Mouse (Mus musculus): ENCODE measurements at regions not wholly inside any gene's neighbourhood (a gene's known extent, or its start where the extent isn't known, plus 50 kb on each side); places are given as distances from the start of the nearest gene placed in this dataset.
A peak's percentile ranks its signal among the peaks of the same experiment; 100 is the strongest.

GRCm38 (mm10) chr12:107307094-107307740 lies 181.2 kb upstream of the 3110018I06Rik start:
- DNase-seq (ENCODE audit: extremely low spot score in 1 of 2, low spot score in 2 of 2): no peak

GRCm38 (mm10) chr12:107315446-107315845 lies 173.0 kb upstream of the 3110018I06Rik start:
- DNase-seq (ENCODE audit: extremely low spot score in 1 of 2, low spot score in 2 of 2): no peak
- intact Hi-C loops (cut with DNase I): no loop called here

More at GRCm38 (mm10) chr12:107307094-107307740, 181.2 kb upstream of the 3110018I06Rik start:
- intact Hi-C loops (cut with DNase I): no loop called here

GRCm38 (mm10) chr12:107322861-107323260 lies 165.6 kb upstream of the 3110018I06Rik start:
- DNase-seq (ENCODE audit: extremely low spot score in 1 of 2, low spot score in 2 of 2): no peak
- intact Hi-C loops (cut with DNase I): no loop called here

GRCm38 (mm10) chr12:107326101-107326500 lies 162.3 kb upstream of the 3110018I06Rik start:
- intact Hi-C loops (cut with DNase I): no loop called here
- no peak for DNase-seq (ENCODE audit: extremely low spot score in 1 of 2, low spot score in 2 of 2)

- intact Hi-C loops (cut with DNase I): no loop called here
- no peak for DNase-seq (ENCODE audit: extremely low spot score in 1 of 2, low spot score in 2 of 2)
These were observed 161.2 kb upstream of the 3110018I06Rik start for GRCm38 (mm10) chr12:107327107-107327770.

GRCm38 (mm10) chr12:107328986-107329385 lies 159.4 kb upstream of the 3110018I06Rik start:
- intact Hi-C loops (cut with DNase I): no loop called here
- DNase-seq (ENCODE audit: extremely low spot score in 1 of 2, low spot score in 2 of 2): no peak

- intact Hi-C loops (cut with DNase I): no loop called here
- no peak for DNase-seq (ENCODE audit: extremely low spot score in 1 of 2, low spot score in 2 of 2)
These were observed 154.1 kb upstream of the 3110018I06Rik start for GRCm38 (mm10) chr12:107334366-107334765.

- peak; percentile 4 to 64 for DNase-seq (ENCODE audit: extremely low spot score in 1 of 2, low spot score in 2 of 2)
- intact Hi-C loops (cut with DNase I): no loop called here
These were observed 153.3 kb upstream of the 3110018I06Rik start for GRCm38 (mm10) chr12:107335106-107335505.

GRCm38 (mm10) chr12:107338758-107339157 lies 149.7 kb upstream of the 3110018I06Rik start:
- DNase-seq (ENCODE audit: extremely low spot score in 1 of 2, low spot score in 2 of 2): no peak
- intact Hi-C loops (cut with DNase I): no loop called here

- no peak for DNase-seq (ENCODE audit: extremely low spot score in 1 of 2, low spot score in 2 of 2)
These were observed 132.2 kb upstream of the 3110018I06Rik start for GRCm38 (mm10) chr12:107356211-107356610.

GRCm38 (mm10) chr12:107356974-107357373 lies 131.5 kb upstream of the 3110018I06Rik start:
- intact Hi-C loops (cut with DNase I): no loop called here
- DNase-seq (ENCODE audit: extremely low spot score in 1 of 2, low spot score in 2 of 2): no peak

More at GRCm38 (mm10) chr12:107356211-107356610, 132.2 kb upstream of the 3110018I06Rik start:
- intact Hi-C loops (cut with DNase I): no loop called here

- intact Hi-C loops (cut with DNase I): no loop called here
These were observed 127.9 kb upstream of the 3110018I06Rik start for GRCm38 (mm10) chr12:107360511-107360910.

GRCm38 (mm10) chr12:107361606-107362005 lies 126.8 kb upstream of the 3110018I06Rik start:
- intact Hi-C loops (cut with DNase I): no loop called here
- DNase-seq (ENCODE audit: extremely low spot score in 1 of 2, low spot score in 2 of 2): no peak

More at GRCm38 (mm10) chr12:107360511-107360910, 127.9 kb upstream of the 3110018I06Rik start:
- DNase-seq (ENCODE audit: extremely low spot score in 1 of 2, low spot score in 2 of 2): no peak

GRCm38 (mm10) chr12:107362120-107362519 lies 126.3 kb upstream of the 3110018I06Rik start:
- intact Hi-C loops (cut with DNase I): no loop called here
- no peak for DNase-seq (ENCODE audit: extremely low spot score in 1 of 2, low spot score in 2 of 2)

GRCm38 (mm10) chr12:107372254-107372653 lies 116.2 kb upstream of the 3110018I06Rik start:
- no peak for DNase-seq (ENCODE audit: extremely low spot score in 1 of 2, low spot score in 2 of 2)
- intact Hi-C loops (cut with DNase I): no loop called here

- peak in 1 of 2 experiments; percentile 7 for DNase-seq (ENCODE audit: extremely low spot score in 1 of 2, low spot score in 2 of 2)
- intact Hi-C loops (cut with DNase I): no loop called here
These were observed 96.2 kb upstream of the 3110018I06Rik start for GRCm38 (mm10) chr12:107392050-107392795.

GRCm38 (mm10) chr12:107394467-107394866 lies 94.0 kb upstream of the 3110018I06Rik start:
- intact Hi-C loops (cut with DNase I): no loop called here

GRCm38 (mm10) chr12:107404821-107405220 lies 83.6 kb upstream of the 3110018I06Rik start:
- DNase-seq (ENCODE audit: extremely low spot score in 1 of 2, low spot score in 2 of 2): no peak
- intact Hi-C loops (cut with DNase I): no loop called here

More at GRCm38 (mm10) chr12:107394467-107394866, 94.0 kb upstream of the 3110018I06Rik start:
- no peak for DNase-seq (ENCODE audit: extremely low spot score in 1 of 2, low spot score in 2 of 2)

GRCm38 (mm10) chr12:107423923-107424322 lies 64.5 kb upstream of the 3110018I06Rik start:
- intact Hi-C loops (cut with DNase I): no loop called here
- no peak for DNase-seq (ENCODE audit: extremely low spot score in 1 of 2, low spot score in 2 of 2)
